Mouse (Mus musculus): ENCODE data around the gene H60c. TPM values are rescaled to one million over a fixed set of nuclear protein-coding genes. Genes with fewer than 3 reads are reported as not detected.
"Not testable (repeated sequence)": the region's sequence is repeated elsewhere in the genome, so short reads cannot be mapped to it uniquely, and the experiment has no call there.

The H60c gene
- not detected for total RNA-seq (2022)

GRCm38 (mm10) chr10:3267671-3268070, at the start of gene H60c:
TSS of gene H60c (minus strand) at chr10:3267771.
- DNase-seq (ENCODE audit: low spot score in 2 of 2), result no peak

- no peak for DNase-seq (ENCODE audit: low spot score in 2 of 2)
Observed at GRCm38 (mm10) chr10:3308821-3309206, 41.2 kb upstream of the H60c start.

GRCm38 (mm10) chr10:3308180-3308820, 40.7 kb upstream of the H60c start:
- DNase-seq (ENCODE audit: low spot score in 2 of 2), result no peak

GRCm38 (mm10) chr10:3307752-3308151, 40.2 kb upstream of the H60c start:
- DNase-seq (ENCODE audit: low spot score in 2 of 2), result no peak

GRCm38 (mm10) chr10:3293969-3294368, 26.4 kb upstream of the H60c start:
- DNase-seq (ENCODE audit: low spot score in 2 of 2), result no peak

DNA sequence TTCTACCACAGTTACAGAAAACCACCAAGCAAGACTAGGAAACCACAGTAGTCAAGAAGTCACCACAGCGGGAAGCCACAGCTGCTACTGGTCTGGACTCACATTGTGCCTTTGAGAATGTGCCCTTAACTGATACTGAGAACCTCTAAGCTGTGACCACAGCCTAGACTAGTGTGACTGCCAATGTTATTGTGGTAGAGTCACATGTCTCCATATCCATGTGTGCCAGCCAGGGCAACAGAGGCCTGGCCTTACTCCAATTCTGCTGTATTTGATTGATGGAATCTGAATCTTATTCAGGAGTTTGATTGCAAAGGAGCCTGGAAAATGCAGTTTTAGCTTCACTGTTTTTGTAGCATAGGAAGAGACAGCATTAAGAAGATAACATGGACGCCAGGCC, 13.5 kb upstream of the H60c start:
- no peak for DNase-seq (ENCODE audit: low spot score in 2 of 2)

- DNase-seq (ENCODE audit: low spot score in 2 of 2), result no peak
Observed at GRCm38 (mm10) chr10:3274065-3274464, 6.5 kb upstream of the H60c start.

- no peak for DNase-seq (ENCODE audit: low spot score in 2 of 2)
Observed at GRCm38 (mm10) chr10:3271036-3271435, 3.5 kb upstream of the H60c start.

DNA sequence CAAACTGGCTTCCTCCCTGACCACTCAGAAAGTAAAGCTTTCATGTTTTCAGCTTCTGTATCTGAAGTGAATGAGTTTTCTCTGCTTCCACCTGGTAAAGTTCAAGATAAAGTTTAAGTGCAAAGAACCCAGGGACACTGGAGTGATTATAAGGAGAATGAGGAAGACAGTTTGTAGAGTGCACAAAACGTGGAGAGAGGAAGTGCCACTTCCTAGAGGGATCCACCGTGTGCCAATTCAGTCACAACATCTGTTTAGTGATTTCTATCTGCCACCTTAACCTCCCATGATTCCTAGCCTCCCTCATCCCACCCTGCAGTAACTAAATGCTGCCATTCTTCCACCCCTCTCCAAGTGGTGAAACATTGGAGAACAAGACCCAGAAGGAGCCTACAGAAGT, 842 bp downstream of the H60c start:
- no peak for DNase-seq (ENCODE audit: low spot score in 2 of 2)

DNA sequence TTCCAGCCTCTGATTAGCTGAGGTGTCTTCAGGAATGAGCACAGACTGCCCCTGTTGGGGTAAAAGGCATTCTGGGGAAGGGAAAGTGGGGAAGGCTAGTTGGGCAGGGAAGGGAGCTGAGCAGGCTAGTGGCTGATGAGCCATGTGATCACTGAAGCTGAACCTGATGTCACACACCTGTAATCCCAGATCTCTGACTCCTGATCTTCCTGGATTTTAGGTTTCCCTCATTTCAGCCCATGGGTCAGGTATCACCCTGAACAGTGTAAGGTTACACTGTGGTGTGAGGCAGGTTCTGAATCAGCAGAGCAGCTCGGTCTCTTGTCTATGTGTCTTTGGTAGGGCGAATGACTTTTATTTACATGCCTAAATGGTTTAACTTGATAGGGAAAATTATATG, 4.8 kb downstream of the H60c start:
- DNase-seq (ENCODE audit: low spot score in 2 of 2), result no peak

- no peak for DNase-seq (ENCODE audit: low spot score in 2 of 2)
Observed at GRCm38 (mm10) chr10:3257391-3257790, 10.2 kb downstream of the H60c start.

DNA sequence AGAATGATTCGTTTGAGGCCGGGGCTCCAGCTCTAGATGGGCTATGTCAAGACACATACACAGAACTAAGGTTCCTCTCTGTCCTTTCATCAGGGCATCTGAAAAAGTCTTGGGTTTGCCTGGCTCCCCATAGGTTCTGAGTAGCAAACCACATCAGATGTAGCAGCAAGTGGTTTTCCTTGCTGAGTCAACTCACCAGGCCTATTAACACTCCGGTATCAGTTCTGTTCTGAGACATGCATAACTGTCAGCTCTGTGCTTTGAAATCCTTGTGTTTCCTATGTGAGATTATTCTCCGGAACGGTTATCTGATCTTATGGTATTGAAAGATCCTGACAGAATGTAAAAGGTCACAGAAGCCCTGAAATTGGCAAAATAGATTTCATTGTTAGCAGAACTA, 29.1 kb downstream of the H60c start:
- DNase-seq (ENCODE audit: low spot score in 2 of 2), result not testable (repeated sequence)

DNA sequence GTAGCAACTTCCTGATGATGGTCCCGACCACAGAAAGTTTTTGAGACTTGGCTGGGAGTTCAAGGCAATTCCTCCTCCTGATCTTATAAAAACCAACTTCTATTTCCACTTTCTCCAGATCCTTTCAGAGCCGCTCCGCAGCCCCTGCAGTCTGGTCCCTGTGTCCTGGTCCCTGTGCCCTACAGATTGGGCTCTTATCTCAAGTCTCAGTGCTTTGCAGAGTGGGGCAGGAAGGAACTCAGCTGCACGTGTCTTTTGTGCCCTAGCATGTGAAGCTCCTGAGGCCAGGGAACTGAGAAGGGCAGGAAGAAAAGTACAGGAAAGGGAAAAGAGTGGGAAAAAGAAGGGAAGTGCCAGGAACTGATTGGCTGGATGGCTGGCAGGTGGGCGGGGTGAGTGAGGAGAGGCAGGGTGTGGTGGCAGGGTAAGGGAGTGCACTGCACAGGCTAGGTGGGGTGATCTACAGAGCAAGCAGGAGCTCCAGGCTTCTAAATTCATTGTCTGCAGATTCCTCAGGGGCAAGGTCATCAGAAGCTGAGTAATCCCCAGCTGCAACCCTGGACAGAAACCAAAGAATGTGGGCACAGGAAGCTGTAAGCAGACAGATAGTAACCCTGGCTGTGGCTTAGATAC, 30.8 kb downstream of the H60c start:
- DNase-seq (ENCODE audit: low spot score in 2 of 2), result no peak

- DNase-seq (ENCODE audit: low spot score in 2 of 2), result no peak
Observed at GRCm38 (mm10) chr10:3228447-3229195, 39.0 kb downstream of the H60c start.

Other genes starting within 250 kb of the H60c start
- gene Ppp1r14c, start 98.3 kb upstream of the H60c start, total RNA-seq (2022), result 10 to 100 TPM; 66.7 to 86.3 (median 77.8) TPM